Mouse (Mus musculus) heart, adult 2 months (tissue): ENCODE measurements around the gene Cox8b.

Experiments used
- CTCF ChIP-seq: fragments of 200-600 bp; IDR thresholded peaks from 2 replicates; pipeline ENCODE4 v1.8.1; 2022; ENCODE audit warnings: antibody characterized with exemption, mild to moderate bottlenecking, moderate library complexity
- EP300 ChIP-seq: fragments of 200-500 bp; IDR thresholded peaks from 2 replicates; pipeline ENCODE4 v1.6.1; 2011; ENCODE audit warnings: low read depth, low read length, control low read depth; ENCODE audit not compliant: insufficient read depth
- POLR2A ChIP-seq: fragments of 200-500 bp; IDR thresholded peaks from 2 replicates; pipeline ENCODE4 v1.6.1; 2011; ENCODE audit warnings: mild to moderate bottlenecking, low read depth, low read length, control low read depth; ENCODE audit not compliant: insufficient read depth

GRCm38 (mm10) chr7:140855860-140856784, 44.1 kb downstream of the Cox8b start, which contains the start of gene Gm45785:
- no peak for TF ChIP-seq CTCF
- TF ChIP-seq POLR2A = peak; percentile 87
- TF ChIP-seq EP300 = peak; percentile 61; the same call in 1 of the 2 replicates
